Mouse (Mus musculus): ENCODE results near the gene Tmeff2. TPM values are rescaled to one million over a fixed set of nuclear protein-coding genes. Genes with fewer than 3 reads are reported as not detected.
A peak's percentile ranks its signal among the peaks of the same experiment; 100 is the strongest.

Tmeff2 gene
- total RNA-seq, 2 experiments from 2014 or later = 40.1 to 42.0 TPM

- DNase-seq (ENCODE audit: low spot score in 2 of 2) = no peak
Observed at GRCm38 (mm10) chr1:51101034-51101590, 200.7 kb downstream of the Tmeff2 start.

DNA sequence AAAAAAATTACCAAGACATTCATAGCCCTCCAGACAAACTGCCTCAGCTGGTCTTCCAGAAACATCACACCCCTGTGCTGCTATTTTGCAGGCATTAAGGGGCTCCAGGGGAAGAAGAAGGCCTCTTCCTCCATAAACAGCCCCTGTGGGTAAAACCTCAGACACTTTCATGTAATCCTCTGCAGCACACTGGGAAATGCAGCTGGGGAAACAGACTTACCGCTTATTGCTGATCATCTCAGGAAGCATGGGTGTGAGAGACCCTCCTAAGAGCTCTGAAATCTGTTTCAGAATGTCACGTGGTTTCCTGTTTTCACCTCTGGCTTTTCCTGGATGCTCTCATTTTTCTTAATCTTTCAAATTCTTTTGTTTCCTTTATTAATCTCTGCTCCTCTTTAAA, 204.3 kb downstream of the Tmeff2 start:
- no peak for DNase-seq (ENCODE audit: low spot score in 2 of 2)

- DNase-seq (ENCODE audit: low spot score in 2 of 2) = no peak
Observed at GRCm38 (mm10) chr1:51106401-51106920, 206.0 kb downstream of the Tmeff2 start.

DNA sequence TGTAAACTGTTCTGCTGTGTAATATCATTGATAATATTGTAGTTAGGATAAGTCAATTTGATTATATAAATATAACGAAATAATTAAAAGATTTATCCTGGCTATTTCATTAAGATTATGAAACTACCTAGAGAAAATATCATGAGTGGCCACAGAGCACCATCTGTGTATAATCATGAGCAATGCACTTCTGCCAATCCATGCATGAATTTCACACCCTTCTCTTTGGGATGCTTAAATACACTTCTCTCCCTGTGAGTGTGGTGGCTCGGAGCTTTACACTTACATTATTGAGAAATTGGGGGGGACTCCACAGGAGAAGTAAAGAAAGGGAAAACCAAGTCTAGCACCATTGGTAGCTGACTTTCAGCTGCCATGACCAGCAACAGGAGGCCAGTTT, 206.9 kb downstream of the Tmeff2 start:
- no peak for DNase-seq (ENCODE audit: low spot score in 2 of 2)

GRCm38 (mm10) chr1:51114721-51115120, 214.3 kb downstream of the Tmeff2 start:
- peak in 1 of 2 experiments; percentile 16 for DNase-seq (ENCODE audit: low spot score in 2 of 2)

GRCm38 (mm10) chr1:51115761-51116160, 215.3 kb downstream of the Tmeff2 start:
- no peak for DNase-seq (ENCODE audit: low spot score in 2 of 2)

- DNase-seq (ENCODE audit: low spot score in 2 of 2) = no peak
Observed at GRCm38 (mm10) chr1:51117830-51118229, 217.4 kb downstream of the Tmeff2 start.

DNA sequence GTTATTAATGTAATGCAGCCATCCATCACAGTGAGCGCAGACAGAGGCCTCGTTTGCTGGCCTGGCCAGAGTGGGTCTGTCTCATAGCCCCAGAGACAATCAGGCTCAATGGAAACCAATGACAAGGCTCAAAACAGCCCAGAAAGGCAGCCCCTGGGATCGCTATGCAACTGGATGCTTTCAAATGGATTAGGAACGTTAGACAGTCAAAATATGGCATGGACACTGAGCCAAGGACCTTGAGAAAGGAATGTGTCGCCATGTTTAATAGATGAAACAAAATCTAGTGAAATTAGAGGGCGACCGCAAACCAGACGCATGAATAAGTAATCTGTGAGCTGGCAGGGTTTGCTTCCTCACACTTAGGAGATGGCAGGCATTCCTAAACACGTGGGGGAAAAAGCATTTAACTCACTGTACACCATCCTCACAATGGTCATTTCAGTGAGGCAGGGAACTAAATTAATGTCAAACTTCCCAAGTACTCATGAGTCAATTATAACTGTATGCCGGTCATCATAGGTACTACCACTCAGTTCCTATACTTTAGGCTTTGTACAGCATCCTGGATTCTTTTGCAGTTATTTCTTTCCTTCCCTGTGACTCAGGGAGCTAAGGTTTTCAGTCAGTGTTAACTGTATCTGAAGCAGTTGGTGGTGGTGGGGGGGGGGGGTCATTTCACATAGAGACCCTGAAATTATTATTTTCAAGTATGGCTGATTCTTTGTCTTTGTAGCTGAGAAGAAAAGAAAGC, 225.4 kb downstream of the Tmeff2 start:
- no peak for DNase-seq (ENCODE audit: low spot score in 2 of 2)

- DNase-seq (ENCODE audit: low spot score in 2 of 2) = no peak
Observed at GRCm38 (mm10) chr1:51126425-51126765, 225.9 kb downstream of the Tmeff2 start.

GRCm38 (mm10) chr1:51136792-51137191, 236.3 kb downstream of the Tmeff2 start:
- no peak for DNase-seq (ENCODE audit: low spot score in 2 of 2)

GRCm38 (mm10) chr1:51139605-51140004, 239.2 kb downstream of the Tmeff2 start:
- no peak for DNase-seq (ENCODE audit: low spot score in 2 of 2)

DNA sequence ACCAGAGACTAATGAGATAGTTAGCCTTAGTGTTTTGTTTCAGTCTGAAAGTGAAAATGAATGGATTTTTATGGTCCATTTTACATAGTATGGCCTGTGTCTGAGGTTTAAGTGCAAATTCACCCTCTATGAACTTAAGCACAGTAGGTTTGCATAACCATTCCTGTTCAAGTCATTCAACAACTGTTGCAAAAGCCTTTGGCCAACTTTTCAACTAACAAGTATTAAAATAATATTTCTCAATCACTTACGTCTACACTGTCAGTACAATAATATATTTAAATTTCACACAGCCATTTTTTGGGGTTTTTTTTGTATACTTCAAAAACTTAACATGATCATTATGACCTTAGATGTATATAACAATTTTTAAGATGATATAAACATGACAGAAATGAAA, 240.9 kb downstream of the Tmeff2 start:
- DNase-seq (ENCODE audit: low spot score in 2 of 2) = no peak

- no peak for DNase-seq (ENCODE audit: low spot score in 2 of 2)
Observed at GRCm38 (mm10) chr1:51142729-51143128, 242.3 kb downstream of the Tmeff2 start.

- DNase-seq (ENCODE audit: low spot score in 2 of 2) = no peak
Observed at GRCm38 (mm10) chr1:51145693-51146092, 245.2 kb downstream of the Tmeff2 start.

DNA sequence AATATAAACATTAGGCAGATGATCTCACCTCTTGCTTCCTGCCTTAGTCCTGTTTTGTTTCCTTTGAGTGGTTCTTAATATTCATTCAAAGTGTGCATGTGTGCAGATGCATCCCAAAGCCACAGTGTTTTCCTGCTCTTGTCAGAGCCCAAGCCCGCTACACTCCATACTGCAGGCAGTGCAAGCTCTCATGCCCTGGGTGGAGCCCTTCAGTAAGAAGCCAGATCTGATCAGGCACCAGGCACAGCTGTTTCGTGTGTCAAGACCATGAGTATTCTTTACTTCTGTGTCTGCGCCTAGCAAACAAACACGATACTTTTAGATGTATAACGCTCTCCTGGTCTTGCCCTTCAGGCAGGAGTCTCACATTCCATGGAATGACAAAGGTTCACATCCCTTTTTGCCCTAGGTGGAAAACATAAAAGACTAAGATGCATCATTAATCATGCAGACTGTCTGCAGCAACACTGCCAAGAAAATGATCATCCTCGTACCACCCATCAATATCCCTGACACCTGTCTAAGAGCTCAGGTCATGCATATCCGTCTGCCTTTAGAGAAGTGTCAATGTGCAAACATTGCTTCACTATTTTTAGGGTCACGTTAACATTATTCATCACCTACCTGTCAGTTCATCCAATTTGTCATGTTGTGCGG, 248.2 kb downstream of the Tmeff2 start:
- no peak for DNase-seq (ENCODE audit: low spot score in 2 of 2)

- no peak for DNase-seq (ENCODE audit: low spot score in 2 of 2)
Observed at GRCm38 (mm10) chr1:51149488-51149887, 249.0 kb downstream of the Tmeff2 start.

GRCm38 (mm10) chr1:51149890-51150289, 249.4 kb downstream of the Tmeff2 start:
- no peak for DNase-seq (ENCODE audit: low spot score in 2 of 2)

- DNase-seq (ENCODE audit: low spot score in 2 of 2) = no peak
Observed at GRCm38 (mm10) chr1:51152017-51152416, 251.6 kb downstream of the Tmeff2 start.

DNA sequence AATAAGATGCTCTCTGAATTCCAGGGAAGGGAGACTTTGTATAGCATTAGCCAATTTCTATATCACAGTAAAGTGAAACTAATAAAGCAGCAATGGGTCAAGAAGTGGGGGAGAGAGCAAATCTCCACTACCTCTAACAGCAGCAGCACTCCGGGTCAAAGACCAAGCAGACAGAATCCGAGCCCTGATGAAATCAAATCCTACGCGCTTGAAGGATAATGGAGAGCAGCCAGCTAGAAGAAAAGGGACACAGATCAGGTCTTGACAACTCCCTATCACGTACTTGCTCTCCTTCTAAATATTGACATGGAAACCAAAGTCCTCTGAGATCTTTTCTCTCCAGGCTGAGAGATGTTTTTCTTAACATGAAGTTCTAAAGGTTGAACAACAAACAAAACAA, 252.4 kb downstream of the Tmeff2 start:
- no peak for DNase-seq (ENCODE audit: low spot score in 2 of 2)

DNA sequence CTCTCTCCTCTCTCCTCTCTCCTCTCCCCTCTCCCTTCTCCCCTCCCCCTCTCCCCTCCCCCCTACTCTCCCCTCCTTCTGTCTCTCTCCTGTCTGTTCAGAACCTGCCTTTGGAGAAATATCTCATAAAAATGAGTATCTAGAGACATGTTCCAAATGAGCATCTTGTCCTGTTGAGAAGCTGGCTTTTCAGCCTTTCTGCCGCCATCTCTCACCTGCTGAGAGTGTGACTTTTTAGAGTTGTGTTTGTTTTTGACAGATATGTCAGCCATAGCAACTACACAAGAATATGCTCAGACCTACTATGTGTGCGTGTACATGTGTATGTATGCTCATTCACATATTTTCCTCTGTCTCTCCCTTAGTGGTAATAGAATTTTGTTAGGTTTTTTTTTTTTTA, 283.8 kb downstream of the Tmeff2 start:
- DNase-seq (ENCODE audit: low spot score in 2 of 2) = no peak

DNA sequence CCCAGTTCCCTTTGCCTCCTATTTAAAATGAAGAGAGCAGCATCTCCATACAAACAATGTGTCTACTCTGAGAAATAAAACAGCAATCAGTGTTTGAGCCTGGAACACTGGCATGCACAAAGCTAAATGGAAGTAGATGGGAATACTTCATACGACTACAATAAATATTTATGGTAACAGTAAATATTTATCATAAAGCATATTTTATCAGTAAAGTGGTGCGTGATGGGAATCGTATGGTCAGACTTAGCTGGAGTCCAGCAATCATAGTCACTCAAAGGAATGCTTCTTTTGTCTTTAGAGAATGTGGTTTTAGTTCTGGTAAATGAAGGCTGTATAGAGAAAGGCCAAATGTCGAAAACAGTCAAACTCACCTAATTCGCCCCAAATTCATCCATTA, 288.6 kb downstream of the Tmeff2 start:
- no peak for DNase-seq (ENCODE audit: low spot score in 2 of 2)

DNA sequence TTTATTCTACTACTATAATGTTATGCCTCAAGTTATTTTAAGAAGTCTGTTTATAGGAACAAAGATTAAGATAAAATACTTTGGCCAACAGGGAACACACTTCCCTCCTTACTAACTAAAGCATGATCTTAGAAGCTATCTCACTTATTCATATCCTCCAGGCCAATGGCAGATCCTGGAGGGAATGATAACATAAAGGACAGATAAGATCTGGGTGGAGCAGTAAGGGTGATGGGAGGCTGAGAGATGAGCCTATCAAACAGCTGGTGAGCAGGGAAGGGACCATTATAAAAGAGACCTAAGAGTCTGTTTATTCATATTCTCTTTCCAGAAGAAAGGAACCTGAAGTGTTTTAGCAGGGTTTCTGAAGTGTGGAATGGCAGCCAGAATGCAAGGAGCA, 290.8 kb downstream of the Tmeff2 start:
- DNase-seq (ENCODE audit: low spot score in 2 of 2) = no peak

Measured in layer of hippocampus, postnatal 10 days (tissue).